Mouse (Mus musculus): ENCODE data around the gene Vamp5.

The Vamp5 gene

GRCm38 (mm10) chr6:72396837-72397251 is 16.6 kb upstream of the Vamp5 start:
- in situ Hi-C loops (cut with MboI; ENCODE audit: low pct_unique_long_range_greater_than_20kb in 1 of 2, low sequenced_read_pairs in 2 of 2, unreplicated experiment in 1 of 2), result no loop called here

- in situ Hi-C loops (cut with MboI; ENCODE audit: low pct_unique_long_range_greater_than_20kb in 1 of 2, low sequenced_read_pairs in 2 of 2, unreplicated experiment in 1 of 2), result no loop called here
Observed at GRCm38 (mm10) chr6:72392341-72392740, 12.1 kb upstream of the Vamp5 start.

- in situ Hi-C loops (cut with MboI; ENCODE audit: low pct_unique_long_range_greater_than_20kb in 1 of 2, low sequenced_read_pairs in 2 of 2, unreplicated experiment in 1 of 2), result no loop called here
Observed at GRCm38 (mm10) chr6:72390795-72391521, 10.7 kb upstream of the Vamp5 start.

GRCm38 (mm10) chr6:72389941-72390771 is 9.9 kb upstream of the Vamp5 start, which contains the start of gene Vamp8:
TSS of gene Vamp8 (minus strand) at chr6:72390703.
- in situ Hi-C loops (cut with MboI; ENCODE audit: low pct_unique_long_range_greater_than_20kb in 1 of 2, low sequenced_read_pairs in 2 of 2, unreplicated experiment in 1 of 2), result loop anchor here in 1 of 2 experiments (5.0 kb wide), 1 partner anchor 208 kb away; no protein-coding TSS in a partner anchor

- in situ Hi-C loops (cut with MboI; ENCODE audit: low pct_unique_long_range_greater_than_20kb in 1 of 2, low sequenced_read_pairs in 2 of 2, unreplicated experiment in 1 of 2), result loop anchor here in 1 of 2 experiments (5.0 kb wide), 1 partner anchor 207 kb away; no protein-coding TSS in a partner anchor
Observed at GRCm38 (mm10) chr6:72389471-72389940, 9.2 kb upstream of the Vamp5 start.

GRCm38 (mm10) chr6:72388791-72389329 is 8.6 kb upstream of the Vamp5 start:
- in situ Hi-C loops (cut with MboI; ENCODE audit: low pct_unique_long_range_greater_than_20kb in 1 of 2, low sequenced_read_pairs in 2 of 2, unreplicated experiment in 1 of 2), result loop anchor here in 1 of 2 experiments (5.0 kb wide), 1 partner anchor 207 kb away; no protein-coding TSS in a partner anchor

GRCm38 (mm10) chr6:72388266-72388665 is 8.0 kb upstream of the Vamp5 start:
- in situ Hi-C loops (cut with MboI; ENCODE audit: low pct_unique_long_range_greater_than_20kb in 1 of 2, low sequenced_read_pairs in 2 of 2, unreplicated experiment in 1 of 2), result loop anchor here in 1 of 2 experiments (5.0 kb wide), 1 partner anchor 206 kb away; no protein-coding TSS in a partner anchor

- in situ Hi-C loops (cut with MboI; ENCODE audit: low pct_unique_long_range_greater_than_20kb in 1 of 2, low sequenced_read_pairs in 2 of 2, unreplicated experiment in 1 of 2), result loop anchor here in 1 of 2 experiments (5.0 kb wide), 1 partner anchor 206 kb away; no protein-coding TSS in a partner anchor
Observed at GRCm38 (mm10) chr6:72387816-72388215, 7.5 kb upstream of the Vamp5 start.

- in situ Hi-C loops (cut with MboI; ENCODE audit: low pct_unique_long_range_greater_than_20kb in 1 of 2, low sequenced_read_pairs in 2 of 2, unreplicated experiment in 1 of 2), result loop anchor here in 1 of 2 experiments (5.0 kb wide), 1 partner anchor 204 kb away; no protein-coding TSS in a partner anchor
Observed at GRCm38 (mm10) chr6:72386561-72386960, 6.3 kb upstream of the Vamp5 start.

- in situ Hi-C loops (cut with MboI; ENCODE audit: low pct_unique_long_range_greater_than_20kb in 1 of 2, low sequenced_read_pairs in 2 of 2, unreplicated experiment in 1 of 2), result loop anchor here in 1 of 2 experiments (5.0 kb wide), 1 partner anchor 203 kb away; no protein-coding TSS in a partner anchor
Observed at GRCm38 (mm10) chr6:72385258-72385657, 5.0 kb upstream of the Vamp5 start.

- in situ Hi-C loops (cut with MboI; ENCODE audit: low pct_unique_long_range_greater_than_20kb in 1 of 2, low sequenced_read_pairs in 2 of 2, unreplicated experiment in 1 of 2), result no loop called here
Observed at GRCm38 (mm10) chr6:72383952-72384351, 3.7 kb upstream of the Vamp5 start.

- in situ Hi-C loops (cut with MboI; ENCODE audit: low pct_unique_long_range_greater_than_20kb in 1 of 2, low sequenced_read_pairs in 2 of 2, unreplicated experiment in 1 of 2), result no loop called here
Observed at GRCm38 (mm10) chr6:72383142-72383820, 3.0 kb upstream of the Vamp5 start.

- in situ Hi-C loops (cut with MboI; ENCODE audit: low pct_unique_long_range_greater_than_20kb in 1 of 2, low sequenced_read_pairs in 2 of 2, unreplicated experiment in 1 of 2), result no loop called here
Observed at GRCm38 (mm10) chr6:72382494-72382893, 2.2 kb upstream of the Vamp5 start.

- in situ Hi-C loops (cut with MboI; ENCODE audit: low pct_unique_long_range_greater_than_20kb in 1 of 2, low sequenced_read_pairs in 2 of 2, unreplicated experiment in 1 of 2), result no loop called here
Observed at GRCm38 (mm10) chr6:72379377-72380130, 714 bp downstream of the Vamp5 start.

GRCm38 (mm10) chr6:72378510-72379234 is 1.6 kb downstream of the Vamp5 start:
- in situ Hi-C loops (cut with MboI; ENCODE audit: low pct_unique_long_range_greater_than_20kb in 1 of 2, low sequenced_read_pairs in 2 of 2, unreplicated experiment in 1 of 2), result no loop called here

- in situ Hi-C loops (cut with MboI; ENCODE audit: low pct_unique_long_range_greater_than_20kb in 1 of 2, low sequenced_read_pairs in 2 of 2, unreplicated experiment in 1 of 2), result no loop called here
Observed at GRCm38 (mm10) chr6:72374820-72375563, 5.3 kb downstream of the Vamp5 start.

Data from mouse embryonic stem cell (cell line).